Mouse (Mus musculus): ENCODE results near the gene Tmem30a. TPM values are rescaled to one million over a fixed set of nuclear protein-coding genes. Genes with fewer than 3 reads are reported as not detected.

The Tmem30a gene
- polyA plus RNA-seq (2014; fragmentation: Illumina TruSeq; extraction: RNeasy Lipid Tissue Mini Kit (QIAGEN cat#74804); ENCODE audit: low read depth, low replicate concordance) = 644 TPM

DNA sequence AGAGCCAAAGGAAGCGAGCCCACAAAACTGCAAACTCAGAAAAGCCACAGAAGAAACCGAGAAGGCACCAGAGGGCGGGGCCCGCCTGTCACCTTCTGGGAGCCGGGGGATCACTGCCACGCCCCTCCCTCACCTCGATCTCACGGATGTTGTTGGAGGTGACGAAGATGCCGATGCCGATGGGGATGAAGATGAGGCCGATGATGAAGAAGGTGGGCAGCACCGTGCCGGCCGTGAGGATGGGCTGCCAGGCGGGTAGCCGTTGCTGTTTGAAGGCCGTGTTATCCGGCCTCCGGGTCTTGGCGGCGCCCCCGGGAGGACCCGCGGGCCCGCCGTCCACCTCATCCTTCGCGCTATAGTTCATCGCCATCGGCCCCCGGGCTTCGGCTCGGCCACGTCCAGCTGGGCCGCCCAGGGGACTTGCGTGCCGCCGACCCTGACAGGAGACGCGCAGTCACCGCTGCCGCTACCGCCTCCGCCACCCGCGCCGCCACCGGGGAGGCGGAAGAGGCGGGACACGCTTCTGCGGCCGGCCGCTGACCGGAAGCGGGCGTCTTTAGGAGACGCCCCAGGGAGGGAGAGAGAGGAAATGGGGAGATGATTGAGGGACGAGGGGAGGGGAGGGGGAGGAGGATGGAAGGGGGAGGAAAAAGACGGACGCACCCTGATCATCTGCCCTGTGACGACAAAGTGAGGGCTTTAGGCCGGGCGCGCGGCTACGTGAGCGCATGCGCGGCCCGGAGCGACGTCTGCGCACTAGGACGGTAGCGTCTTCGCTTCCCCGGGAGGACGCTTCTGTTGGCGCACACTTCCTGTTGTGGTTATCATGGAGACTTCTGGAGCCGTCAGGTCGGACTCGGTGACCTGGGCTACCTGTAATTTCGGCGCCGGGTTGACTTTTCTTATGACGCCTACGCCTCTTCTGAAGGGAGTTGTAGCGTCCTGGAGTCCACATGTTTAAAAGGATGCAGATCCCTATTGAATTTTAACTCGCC lies at the start of gene Tmem30a:
TSS of gene Tmem30a (minus strand) at position 667 of the 995 bp plus-strand sequence.

DNA sequence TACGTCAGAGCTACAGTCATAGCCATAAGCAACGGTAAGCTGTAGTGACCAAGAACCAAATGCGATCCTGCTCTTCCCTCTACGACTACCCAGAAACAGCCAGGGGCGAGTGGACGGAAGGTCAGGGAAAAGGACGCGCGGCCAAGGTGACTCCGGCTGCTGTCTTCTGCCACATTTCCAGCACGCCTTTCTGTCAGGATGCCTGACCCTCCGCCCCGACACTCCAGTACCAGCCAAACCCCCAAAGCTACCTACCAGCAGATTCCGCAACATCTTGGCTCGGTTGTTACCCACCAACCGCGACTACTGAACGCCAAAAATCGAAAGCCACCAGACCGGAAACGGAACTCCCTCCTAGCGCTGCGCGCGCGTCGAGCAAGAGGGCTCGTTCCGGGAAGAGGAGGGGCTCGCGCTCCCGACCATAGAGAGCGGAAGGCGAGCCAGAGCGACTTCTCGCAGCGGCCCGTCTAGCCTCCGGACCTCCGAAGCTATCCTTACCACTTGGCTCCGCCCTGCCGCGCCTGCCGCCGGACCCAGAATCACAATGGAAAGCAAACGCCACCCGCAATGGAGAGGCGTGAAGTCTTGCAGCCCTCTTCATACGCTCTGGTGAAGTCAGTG lies 33.8 kb downstream of the Tmem30a start, which contains the start of gene Cox7a2:
TSS of gene Cox7a2 (minus strand) at position 494 of the 621 bp plus-strand sequence.

Other genes with a start within 250 kb of the Tmem30a start
- gene Col12a1, start 74.7 kb downstream of the Tmem30a start, polyA plus RNA-seq (2014; fragmentation: Illumina TruSeq; extraction: RNeasy Lipid Tissue Mini Kit (QIAGEN cat#74804); ENCODE audit: low read depth, low replicate concordance) = 6.1 TPM
- 305 TPM for gene Cox7a2, start 33.6 kb downstream of the Tmem30a start, polyA plus RNA-seq (2014; fragmentation: Illumina TruSeq; extraction: RNeasy Lipid Tissue Mini Kit (QIAGEN cat#74804); ENCODE audit: low read depth, low replicate concordance)
- gene Filip1, start 219.3 kb upstream of the Tmem30a start, polyA plus RNA-seq (2014; fragmentation: Illumina TruSeq; extraction: RNeasy Lipid Tissue Mini Kit (QIAGEN cat#74804); ENCODE audit: low read depth, low replicate concordance) = 1.6 TPM

All from kidney, adult 10 weeks (tissue).